Mouse (Mus musculus) monocyte, adult 5-6 weeks (primary cell): Measurements from ENCODE around the gene Maml3. TPM values are rescaled to one million over a fixed set of nuclear protein-coding genes. Genes with fewer than 3 reads are reported as not detected.

Experiments used
- ATAC-seq: fragments of 153-309, 156-312 bp; replicated peaks from 2 replicates; pipeline ENCODE4 v1.8.0; 2017; ENCODE audit warnings: mild to moderate bottlenecking; ENCODE audit not compliant: low TSS enrichment, insufficient number of reproducible peaks, severe bottlenecking, poor library complexity, low FRiP score
- total RNA-seq: library from RNA; stranded (forward); fragments of 200-1000, 200-491, 200-594 nt; gene quantifications from 3 replicates; pipeline ENCODE4 v1.2.3, GENCODE M21; 2017

The Maml3 gene
- total RNA-seq, 1 experiment from 2014 or later: 8.5 TPM

GRCm38 (mm10) chr3:51749812-51750481, 354.9 kb downstream of the Maml3 start:
- ATAC-seq: no peak

DNA sequence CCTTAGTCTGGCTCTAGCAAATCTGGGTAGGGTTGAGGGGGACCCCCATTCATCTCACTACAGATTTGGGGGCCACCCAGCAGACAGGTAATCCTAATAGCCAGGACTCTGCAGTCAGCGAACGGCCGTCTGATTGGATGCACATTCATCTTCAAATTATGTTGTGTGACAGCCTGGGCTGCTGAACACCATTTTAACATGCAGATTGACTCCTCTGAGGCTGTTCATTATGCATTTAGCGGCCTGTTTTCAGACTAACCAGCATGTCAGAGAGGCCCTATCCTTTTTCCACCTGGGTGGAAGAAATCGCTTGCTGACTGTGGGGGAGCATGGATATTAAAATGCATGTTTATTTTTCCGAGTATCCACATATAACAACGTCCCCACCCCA, 355.5 kb downstream of the Maml3 start:
- no peak for ATAC-seq

- no peak for ATAC-seq
These were observed 356.2 kb downstream of the Maml3 start for GRCm38 (mm10) chr3:51748436-51749376.

DNA sequence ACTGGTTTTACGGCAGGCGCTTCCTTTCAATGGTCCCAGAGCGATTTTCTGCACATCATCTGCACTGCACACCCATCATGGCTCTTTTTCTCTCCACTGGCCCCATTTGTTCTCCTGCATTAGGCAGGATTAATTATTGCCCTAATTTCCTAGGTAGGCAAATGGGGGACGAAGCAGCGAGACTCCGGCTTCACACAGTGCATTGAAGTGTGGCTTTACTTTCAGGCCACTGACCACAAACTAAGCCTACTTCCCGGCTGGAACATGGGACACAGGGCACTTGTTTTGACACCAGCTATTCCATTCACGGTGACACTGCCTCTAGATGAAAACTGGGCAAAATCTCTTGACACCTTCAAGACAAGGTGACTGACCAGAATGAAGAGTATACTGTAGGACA, 358.1 kb downstream of the Maml3 start:
- no peak for ATAC-seq

DNA sequence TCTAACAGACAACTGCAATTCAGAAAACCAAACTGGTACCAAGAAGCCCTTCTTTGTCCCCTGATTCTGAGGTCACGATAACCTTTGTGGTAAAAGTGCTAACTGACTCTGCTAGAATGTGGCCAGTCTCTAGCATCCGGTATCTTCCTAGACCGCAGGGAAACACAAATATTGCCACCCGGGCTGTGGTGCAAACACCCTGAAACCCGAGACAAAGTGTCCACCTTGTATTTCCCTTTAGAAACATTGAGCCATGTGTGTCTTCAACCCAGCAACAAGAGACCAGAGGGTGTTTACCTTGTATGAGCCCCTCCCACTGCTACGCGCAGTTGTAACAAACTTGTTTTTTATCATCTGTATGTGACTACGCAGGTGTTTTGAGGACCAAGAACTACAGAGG, 359.7 kb downstream of the Maml3 start:
- peak; percentile 44 for ATAC-seq

DNA sequence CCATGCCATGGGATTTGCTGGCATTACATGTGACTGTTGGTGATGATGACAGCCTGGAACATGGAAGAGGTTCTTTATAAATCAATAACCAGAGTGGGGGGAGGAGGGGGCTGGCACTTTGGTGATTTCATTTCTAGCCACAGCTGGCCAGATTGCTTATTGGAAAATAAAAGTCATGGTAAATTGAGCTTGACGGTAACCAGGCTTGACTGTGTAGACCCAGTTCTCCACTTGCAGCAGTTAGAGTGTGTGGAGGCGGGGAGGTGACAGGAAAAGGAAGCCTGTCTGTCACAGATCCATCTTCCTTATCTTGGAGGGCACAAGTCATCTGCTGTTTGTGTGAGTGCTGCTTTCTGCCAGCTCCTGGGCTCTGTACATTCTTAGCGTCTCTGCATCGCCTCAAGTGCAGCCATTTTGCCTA, 360.5 kb downstream of the Maml3 start:
- no peak for ATAC-seq

GRCm38 (mm10) chr3:51742405-51742804, 362.5 kb downstream of the Maml3 start:
- ATAC-seq: no peak

GRCm38 (mm10) chr3:51741824-51742223, 363.1 kb downstream of the Maml3 start:
- no peak for ATAC-seq

GRCm38 (mm10) chr3:51739835-51740112, 365.1 kb downstream of the Maml3 start:
- no peak for ATAC-seq

DNA sequence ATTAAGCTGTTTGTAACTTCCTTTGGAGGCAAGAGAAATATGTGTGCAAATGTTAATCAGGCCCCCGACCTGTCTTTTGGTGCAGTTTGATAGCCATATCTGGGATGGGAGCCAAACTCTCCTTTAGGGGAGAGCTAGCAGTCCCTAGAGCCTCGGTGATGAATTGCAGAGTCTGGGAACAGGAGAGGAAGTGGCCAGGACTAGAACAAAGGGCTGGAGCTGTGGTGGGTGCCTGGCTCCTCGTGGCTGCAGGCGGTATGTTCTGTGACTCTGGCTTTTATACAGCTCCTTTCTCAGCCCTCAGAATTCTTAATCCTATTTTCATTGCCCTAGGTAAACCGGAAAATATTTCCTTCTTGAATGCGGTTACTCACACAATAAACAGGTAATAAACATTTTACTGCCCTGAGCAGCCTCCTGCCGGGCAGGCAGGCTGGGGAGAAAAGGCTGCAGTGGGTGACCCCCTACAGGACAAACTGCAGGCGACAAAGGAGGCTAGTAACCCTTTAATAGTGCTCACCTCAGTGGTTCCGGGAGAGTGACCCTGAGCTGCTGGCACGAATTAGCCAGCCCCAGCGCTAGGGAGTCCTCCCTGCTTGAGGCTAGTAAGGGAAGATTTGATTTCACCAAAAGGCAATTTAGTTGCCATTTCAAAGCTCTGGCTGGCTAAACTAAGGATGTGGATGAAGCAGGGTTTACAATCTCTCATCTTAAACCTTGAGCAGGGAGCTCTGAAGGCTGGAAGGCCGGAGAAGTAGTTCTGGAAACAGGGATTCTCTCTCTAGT, 365.6 kb downstream of the Maml3 start:
- no peak for ATAC-seq

DNA sequence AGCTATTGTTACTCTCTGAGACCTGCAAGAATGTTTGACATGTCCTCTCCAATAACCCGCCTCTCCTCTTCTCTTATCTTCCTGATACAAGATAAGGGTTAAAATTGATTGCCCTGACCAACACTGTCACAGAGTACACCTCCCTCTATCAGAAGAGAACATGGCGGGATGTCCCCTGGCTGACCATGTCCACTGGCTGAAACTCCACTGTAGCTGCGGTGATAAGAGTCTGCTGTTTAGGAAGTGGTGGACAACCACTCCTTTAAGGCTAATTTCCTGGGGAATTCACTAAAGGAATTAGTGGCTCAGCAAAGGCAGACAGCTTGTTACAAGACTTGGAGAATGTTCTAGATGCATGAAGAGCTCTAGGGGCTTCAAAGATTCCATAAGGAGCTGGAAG, 371.2 kb downstream of the Maml3 start:
- no peak for ATAC-seq

GRCm38 (mm10) chr3:51731949-51732636, 372.8 kb downstream of the Maml3 start:
- no peak for ATAC-seq

- no peak for ATAC-seq
These were observed 374.2 kb downstream of the Maml3 start for GRCm38 (mm10) chr3:51730662-51731061.

DNA sequence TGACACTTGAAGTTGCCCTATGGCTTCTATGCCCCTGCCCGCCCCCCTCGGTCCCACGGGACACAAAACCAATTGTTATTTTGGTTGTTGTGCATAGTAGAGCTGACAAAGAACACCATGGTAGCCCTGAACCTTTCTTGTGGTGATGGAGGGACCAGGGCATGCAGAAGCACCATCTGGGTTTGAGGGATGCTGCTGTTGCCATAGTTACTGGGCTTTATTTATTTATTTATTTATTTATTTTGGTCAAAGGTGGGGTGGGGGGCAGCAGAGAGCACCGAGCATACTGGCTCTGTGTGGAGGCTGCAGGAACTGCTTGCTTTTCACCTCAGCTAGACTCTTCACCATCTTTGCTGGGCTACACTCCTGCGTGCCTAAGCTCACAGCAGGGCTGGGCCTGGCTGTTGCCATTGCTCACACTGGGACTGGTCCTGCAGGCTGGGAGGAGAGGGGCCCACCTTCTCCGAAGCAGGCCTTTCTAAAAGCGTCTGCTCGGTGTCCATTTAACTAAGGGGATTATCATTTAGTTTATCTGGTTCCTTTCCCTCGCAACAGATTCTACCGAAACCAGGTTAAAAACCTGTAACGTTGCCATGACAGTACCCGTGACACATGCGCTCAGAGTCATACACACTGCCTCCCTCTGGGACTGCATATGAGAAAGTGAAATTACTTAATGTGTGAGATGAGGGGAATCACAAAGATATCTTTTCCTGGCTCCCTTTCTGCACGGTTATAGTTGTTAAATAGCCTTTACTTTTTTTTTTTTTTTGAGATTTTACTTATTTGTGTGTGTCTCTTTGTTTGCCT, 375.6 kb downstream of the Maml3 start:
- ATAC-seq: no peak

DNA sequence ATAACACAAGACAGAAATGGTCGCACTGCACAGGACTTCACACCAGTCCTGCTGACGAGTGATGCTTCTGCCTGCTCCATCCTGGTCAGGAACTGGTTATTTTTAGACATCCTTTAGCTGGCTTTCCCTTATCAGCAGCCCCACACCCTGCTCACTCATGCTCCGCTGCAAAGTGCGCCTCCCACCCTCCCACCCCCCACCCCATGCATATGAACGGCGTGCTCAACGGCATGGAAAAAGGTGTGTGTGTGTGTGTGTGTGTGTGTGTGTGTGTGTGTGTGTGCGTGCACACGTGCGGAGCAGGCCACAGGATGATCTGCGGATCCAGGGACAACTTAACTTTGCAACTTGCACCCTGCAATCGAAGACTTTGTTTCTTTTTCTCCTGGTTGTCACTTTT, 376.4 kb downstream of the Maml3 start:
- no peak for ATAC-seq

DNA sequence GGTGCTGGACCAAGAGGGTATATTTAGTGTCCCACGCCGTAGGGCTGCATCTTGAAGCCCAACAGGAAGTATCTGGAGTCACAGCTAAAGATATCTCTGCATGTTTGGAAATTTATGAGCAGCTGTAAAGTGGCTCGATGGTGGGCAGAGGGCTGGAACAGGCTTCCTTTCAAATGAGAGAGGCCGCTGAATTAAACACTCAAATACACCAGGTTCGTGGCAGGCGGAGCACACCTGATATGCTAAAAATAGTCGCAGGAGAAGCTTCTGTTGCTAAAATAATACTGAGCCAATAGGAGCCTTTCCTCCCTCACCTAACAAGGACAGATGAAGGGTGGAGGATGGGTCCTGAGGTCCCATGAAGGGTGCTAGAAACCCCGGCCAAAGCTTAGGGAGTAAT, 376.9 kb downstream of the Maml3 start:
- no peak for ATAC-seq

- ATAC-seq: no peak
These were observed 377.4 kb downstream of the Maml3 start for GRCm38 (mm10) chr3:51727487-51727886.

DNA sequence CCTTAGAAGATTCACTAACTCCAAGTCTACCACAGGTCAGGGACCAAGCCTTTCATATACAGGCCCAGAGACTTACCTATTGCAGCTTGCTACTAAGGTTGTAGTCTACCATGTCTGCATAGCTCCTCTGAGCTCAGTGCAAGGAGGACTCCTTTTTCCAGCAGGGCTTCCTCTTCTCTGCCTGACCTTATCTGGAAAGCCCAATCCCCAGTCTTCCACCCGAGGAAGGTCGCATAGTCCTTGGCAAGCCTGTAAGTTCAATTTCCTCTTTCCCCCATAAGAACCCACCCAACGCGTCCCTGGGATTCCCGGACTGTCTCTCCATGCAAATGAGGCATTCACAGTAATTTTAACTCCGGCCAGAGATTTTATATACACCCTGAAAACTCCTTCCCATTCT, 378.6 kb downstream of the Maml3 start:
- ATAC-seq: no peak
